Mouse (Mus musculus) liver, embryonic 14.5 days (tissue): ENCODE measurements at regions not wholly inside any gene's neighbourhood (a gene's known extent, or its start where the extent isn't known, plus 50 kb on each side); places are given as distances from the start of the nearest gene placed in this dataset.

Experiments used
- CTCF ChIP-seq: IDR thresholded peaks from 2 replicates; pipeline ENCODE4 v1.5.1; 2016; ENCODE audit warnings: antibody characterized with exemption, low read depth, control low read depth
- EP300 ChIP-seq: IDR thresholded peaks from 2 replicates; pipeline ENCODE4 v1.6.1; 2016; ENCODE audit warnings: antibody characterized with exemption, low read depth

DNA sequence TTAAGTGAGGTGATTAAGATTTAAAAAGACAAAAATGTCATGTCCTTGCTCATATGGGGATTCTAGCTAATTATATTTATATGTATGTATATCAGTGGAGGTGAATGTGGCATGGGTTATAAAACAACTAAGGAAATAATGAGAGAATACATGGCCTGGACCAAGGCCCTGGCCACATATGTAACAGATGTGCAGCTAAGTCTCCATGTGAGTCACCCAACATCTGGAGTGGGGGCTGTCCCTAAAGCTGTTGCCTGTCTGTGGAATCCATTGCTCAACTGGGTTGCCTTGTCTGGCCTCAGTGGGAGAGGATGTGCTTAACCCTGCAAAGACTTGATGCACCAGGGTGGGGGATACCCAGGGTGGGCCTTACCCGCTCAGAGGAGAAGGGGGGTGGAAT lies 551.5 kb upstream of the Fbxo33 start:
- TF ChIP-seq CTCF, result no peak
- no peak for TF ChIP-seq EP300
